Mouse (Mus musculus) lung, adult 2 months (tissue): ENCODE results near the gene Rnf187. TPM values are rescaled to one million over a fixed set of nuclear protein-coding genes. Genes with fewer than 3 reads are reported as not detected.
"Not testable (repeated sequence)": the region's sequence is repeated elsewhere in the genome, so short reads cannot be mapped to it uniquely, and the experiment has no call there.

Experiments
- DNase-seq: peaks from one replicate; pipeline ENCODE4 v3.0.0; 2022
- H3K4me1 ChIP-seq: fragments of 200-500 bp; 2 replicates; pipeline ENCODE4 v1.6.1; 2011; ENCODE audit warnings: low read length; ENCODE audit not compliant: control insufficient read depth, insufficient read depth
- H3K4me3 ChIP-seq: fragments of 200-500 bp; replicated peaks from 2 replicates; pipeline ENCODE3; 2011; ENCODE audit warnings: low read depth, mild to moderate bottlenecking, control low read depth, low read length; ENCODE audit errors: extremely low read depth
- CTCF ChIP-seq: fragments of 200-500 bp; IDR thresholded peaks from 2 replicates; pipeline ENCODE4 v1.5.1; 2011; ENCODE audit warnings: mild to moderate bottlenecking, low read length, control low read depth; ENCODE audit not compliant: insufficient read depth
- POLR2A ChIP-seq: fragments of 200-500 bp; IDR thresholded peaks from 2 replicates; pipeline ENCODE4 v1.6.1; 2011; ENCODE audit warnings: low read depth, mild to moderate bottlenecking, control low read depth, low read length, borderline replicate concordance; ENCODE audit errors: extremely low read depth
- WGBS: fragments of 180-500 bp; shearing (Covaris S2); methylation state at CpG from one replicate; pipeline ENCODE4 v1.1.7; 2018; 5-methylcytosine and 5-hydroxymethylcytosine counted together
- polyA plus RNA-seq: library from polyadenylated mRNA; depleted of rRNA; stranded (reverse); fragments of >200 nt; gene quantifications from 2 replicates; pipeline ENCODE4 v1.2.3, GENCODE M21; 2012

The Rnf187 gene
- polyA plus RNA-seq, 1 experiment = 190 TPM

GRCm38 (mm10) chr11:58957226-58957914 is 18.7 kb upstream of the Rnf187 start:
- TF ChIP-seq POLR2A = no peak; the same call in 1 of the 2 replicates
- TF ChIP-seq CTCF = no peak
- Histone ChIP-seq H3K4me3 (no peak overlapping the region), H3K4me1 (peaks cover 4% of the 10 kb centered on the region)
- no peak for DNase-seq
- WGBS = 81% methylated on average over 5 of the region's 5 CpGs

GRCm38 (mm10) chr11:58955868-58956257 is 17.1 kb upstream of the Rnf187 start:
- Histone ChIP-seq H3K4me3 (peak overlapping the region; percentile 90), H3K4me1 (peaks cover 4% of the 10 kb centered on the region)
- no peak for DNase-seq
- no peak for TF ChIP-seq CTCF
- TF ChIP-seq POLR2A = no peak
- 21% methylated on average over 8 of the region's 8 CpGs for WGBS

GRCm38 (mm10) chr11:58955143-58955867 is 16.6 kb upstream of the Rnf187 start:
- Histone ChIP-seq H3K4me3 (peak overlapping the region; percentile 90), H3K4me1 (peaks cover 4% of the 10 kb centered on the region)
- TF ChIP-seq POLR2A = no peak
- TF ChIP-seq CTCF = no peak
- WGBS = 1% methylated on average over 20 of the region's 20 CpGs
- DNase-seq = no peak

GRCm38 (mm10) chr11:58954420-58955142 is 15.9 kb upstream of the Rnf187 start, which contains the start of the genes Hist3h2a and Trim17:
Gene Hist3h2a (plus strand): TSS chr11:58954685.
Gene Trim17 (plus strand): TSS chr11:58954685.
- Histone ChIP-seq H3K4me3 (peak within 1 kb of the TSS; percentile 90), H3K4me1 (peaks cover 4% of the 10 kb centered on the region)
- DNase-seq = peak; percentile 80
- TF ChIP-seq CTCF = peak; percentile 44; the same call in 1 of the 2 replicates
- peak; percentile 86 for TF ChIP-seq POLR2A
- under 1% methylated on average over 49 of the region's 49 CpGs for WGBS

- H3K4me3 ChIP-seq = peak overlapping the region; percentile 89
- TF ChIP-seq POLR2A = 0 out of 2 replicates have a peak, but pooled peaks have one; percentile 4
- whole genome bisulfite sequencing = under 1% methylated on average over 17 of the region's 17 CpGs
- H3K4me1 ChIP-seq = not testable (repeated sequence)
- DNase-seq = peak; percentile 72
Measured at GRCm38 (mm10) chr11:58954170-58954419, 15.4 kb upstream of the Rnf187 start.

GRCm38 (mm10) chr11:58953351-58954169 is 14.8 kb upstream of the Rnf187 start:
- DNase-seq = no peak
- H3K4me1 ChIP-seq = peaks cover 4% of the 10 kb centered on the region
- peak overlapping the region; percentile 65 for H3K4me3 ChIP-seq
- 2% methylated on average over 33 of the region's 33 CpGs for WGBS
- TF ChIP-seq POLR2A (0 out of 2 replicates have a peak, but pooled peaks have one; percentile 14), CTCF (no peak)

GRCm38 (mm10) chr11:58951210-58951609 is 12.5 kb upstream of the Rnf187 start:
- no peak for DNase-seq
- no peak overlapping the region for H3K4me3 ChIP-seq
- TF ChIP-seq CTCF (no peak), POLR2A (no peak)
- 78% methylated on average over 5 of the region's 5 CpGs for WGBS
- no peaks in the 10 kb centered on the region; the same call in 1 of the 2 replicates for H3K4me1 ChIP-seq

- 38% methylated on average over 20 of the region's 20 CpGs for WGBS
- H3K4me3 ChIP-seq = no peak overlapping the region
- DNase-seq = no peak
- no peak for TF ChIP-seq POLR2A
- TF ChIP-seq CTCF = no peak
- H3K4me1 ChIP-seq = no peaks in the 10 kb centered on the region
Measured at GRCm38 (mm10) chr11:58949480-58950431, 11.0 kb upstream of the Rnf187 start.
